Mouse (Mus musculus) layer of hippocampus, adult 9-11 months (tissue): ENCODE measurements around the gene Cd300lg.

ENCODE experiments used
- DNase-seq: peaks from one replicate; pipeline ENCODE4 v3.0.0; 2022

Gene Cd300lg

DNA sequence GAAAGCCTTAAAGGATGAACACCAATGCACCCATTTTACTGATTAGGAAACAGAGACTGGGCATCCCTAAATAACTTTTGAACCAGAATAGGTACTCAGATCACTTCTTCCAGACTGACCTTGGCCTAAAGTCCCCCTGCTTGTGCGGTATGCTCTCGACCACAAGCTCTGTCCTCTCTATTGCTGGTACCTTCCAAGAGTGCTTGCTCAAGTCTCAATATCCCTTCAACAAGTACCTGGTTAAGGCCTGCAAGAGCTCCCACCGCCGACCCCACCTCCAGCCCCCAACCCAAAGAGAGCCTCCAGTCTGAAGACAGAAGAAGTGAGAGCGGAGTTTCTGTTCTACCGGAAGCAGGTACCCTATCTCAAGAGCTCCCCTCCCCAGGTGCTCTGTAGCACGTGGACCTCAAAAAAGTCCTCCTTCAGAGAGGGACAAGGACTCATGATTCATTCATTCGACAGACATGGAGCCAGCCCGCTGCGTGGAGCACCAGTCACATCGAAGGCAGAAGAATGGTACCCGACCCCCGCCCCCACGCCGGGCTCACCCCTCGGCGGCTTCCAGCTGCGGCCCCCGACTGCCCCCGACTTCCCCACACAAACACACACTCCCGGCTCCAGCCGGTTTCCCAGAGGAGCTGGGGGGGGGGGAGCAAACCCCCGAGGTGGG, 15.2 kb upstream of the Cd300lg start:
- no peak for DNase-seq

DNA sequence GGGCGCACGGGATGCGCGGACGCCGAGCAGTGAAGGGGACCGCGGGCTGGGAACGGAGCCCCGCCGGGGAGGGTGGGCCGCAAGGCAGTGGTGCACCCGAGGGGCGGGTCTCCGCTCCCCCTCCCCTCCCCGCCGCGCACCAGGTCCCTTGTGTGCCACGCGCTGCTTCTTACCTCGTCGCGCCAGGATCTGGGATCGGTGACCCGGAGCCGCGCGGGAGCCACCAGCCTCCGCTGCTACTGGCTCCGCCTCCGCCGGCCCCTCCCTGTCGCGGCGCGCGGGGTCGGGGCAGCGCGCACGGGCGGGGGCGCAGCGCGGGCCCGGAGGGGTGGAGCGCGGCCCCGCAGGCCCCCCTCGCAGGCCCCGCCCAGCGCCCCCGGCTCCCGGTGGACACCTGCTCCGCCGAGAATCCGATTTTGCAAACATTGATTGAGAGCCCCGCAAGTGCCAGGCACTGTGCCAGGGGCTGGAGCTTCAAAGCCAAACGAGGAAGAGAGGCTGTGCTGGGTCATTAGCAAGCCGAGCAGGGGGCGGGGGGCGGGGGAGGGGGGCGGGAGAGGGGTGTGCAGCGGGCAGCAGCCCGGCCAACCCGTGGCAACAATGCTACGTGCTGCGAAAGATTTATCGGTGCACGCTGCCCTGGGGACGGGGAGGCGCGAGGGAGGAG, 14.5 kb upstream of the Cd300lg start:
- DNase-seq, result peak; percentile 56

DNA sequence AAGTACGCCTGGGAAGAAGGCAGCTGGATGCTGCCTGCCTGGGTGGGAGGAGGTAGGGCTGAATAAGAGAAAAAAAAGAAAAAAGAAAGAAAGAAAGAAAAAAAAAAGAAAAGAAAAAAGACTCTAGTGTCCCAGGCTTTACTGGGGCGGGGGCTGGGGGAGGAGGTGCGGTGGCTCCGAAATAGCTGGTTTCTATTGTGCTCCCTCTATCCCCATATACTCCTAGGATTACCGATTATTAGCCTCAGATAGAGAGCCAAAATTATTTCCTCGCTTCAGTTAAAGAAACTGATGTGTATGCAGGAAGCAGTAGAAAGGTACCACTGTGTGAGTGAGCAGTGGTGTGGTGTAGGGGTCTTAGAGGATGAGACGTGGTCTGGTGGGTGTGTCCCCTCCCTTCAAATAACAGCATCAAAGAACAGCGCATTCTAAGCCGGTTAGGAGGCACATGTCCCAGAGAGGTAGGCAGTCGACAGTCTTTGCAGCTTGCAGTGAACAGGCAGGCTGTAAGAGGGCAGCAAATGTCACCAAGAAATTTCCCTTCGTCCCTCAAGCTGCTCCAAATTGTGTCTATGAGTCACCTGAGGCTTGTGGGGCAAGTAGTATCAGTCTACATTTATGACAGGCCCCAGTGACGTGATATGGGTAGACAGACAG, 13.8 kb upstream of the Cd300lg start:
- no peak for DNase-seq

DNA sequence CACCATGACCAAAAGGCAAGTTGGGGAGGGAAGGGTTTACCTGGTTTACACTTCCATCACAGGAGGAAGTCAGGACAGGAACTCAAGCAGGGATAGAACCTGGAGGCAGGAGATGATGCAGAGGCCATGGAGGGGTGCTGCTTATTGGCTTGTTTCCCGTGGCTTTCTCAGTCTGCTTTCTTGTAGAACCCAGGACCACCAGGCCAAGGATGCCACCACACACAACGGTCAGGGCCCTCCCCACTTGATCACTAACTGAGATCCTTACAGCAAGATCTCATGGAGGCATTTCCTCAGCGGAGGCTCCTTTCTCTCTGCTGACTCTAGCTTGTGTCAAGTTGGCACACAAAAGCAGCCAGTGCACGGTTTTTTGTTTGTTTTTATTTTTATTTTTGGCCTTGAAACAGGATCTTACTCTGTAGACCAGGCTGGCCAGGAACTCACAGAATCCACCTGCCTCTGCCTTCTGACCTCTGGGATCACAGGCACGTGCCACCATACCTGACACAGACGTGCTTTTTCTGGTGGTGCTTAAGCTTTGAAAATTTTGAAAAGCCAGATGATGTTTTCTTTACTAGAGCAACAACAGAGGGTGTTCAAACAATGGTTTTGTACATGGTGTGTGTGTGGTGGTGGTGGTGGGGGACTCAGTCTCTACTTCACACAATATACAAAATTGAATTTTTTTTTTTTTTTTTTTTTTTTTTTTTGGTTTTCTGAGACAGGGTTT, 13.1 kb upstream of the Cd300lg start, which contains the start of gene Mpp3:
Gene Mpp3 (minus strand): TSS at position 375 of the 730 bp plus-strand sequence.
- DNase-seq, result no peak

DNA sequence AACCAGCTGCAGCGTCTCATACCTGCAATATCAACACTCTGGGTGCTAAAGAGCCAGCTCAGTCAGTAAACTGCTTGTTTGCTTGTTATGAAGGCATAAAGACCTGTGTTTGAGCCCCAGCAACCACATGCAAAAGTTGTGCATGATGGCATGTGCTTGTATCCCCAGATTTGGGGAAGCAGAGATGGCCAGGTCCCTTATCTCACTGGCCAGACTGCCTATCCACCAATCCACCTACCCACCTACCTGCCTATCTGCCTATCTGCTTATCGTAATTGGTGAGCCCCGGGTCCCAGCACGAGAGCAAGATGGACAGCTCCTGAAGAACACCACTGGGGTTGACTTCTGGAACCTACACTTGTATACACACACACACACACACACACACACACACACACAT, 12.0 kb upstream of the Cd300lg start:
- DNase-seq, result no peak

DNA sequence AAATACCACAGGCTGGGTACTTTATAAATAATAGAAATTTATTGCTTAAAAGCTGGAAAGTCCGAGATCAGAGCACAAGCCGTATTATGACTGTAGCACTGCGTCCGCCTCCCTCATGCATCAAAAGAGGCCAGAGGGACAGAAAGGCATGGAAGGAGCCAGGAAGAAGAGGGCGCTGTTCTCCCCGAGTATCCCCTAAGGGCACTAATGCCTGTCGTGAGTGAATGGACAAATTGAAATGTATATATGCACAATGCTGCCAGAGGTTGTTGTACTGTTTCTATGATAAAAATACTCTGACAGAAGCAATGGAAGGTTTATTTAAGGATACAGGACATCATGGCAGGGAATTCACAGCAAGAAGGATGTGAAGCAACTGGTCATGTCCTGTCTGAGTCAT, 11.3 kb upstream of the Cd300lg start:
- DNase-seq, result no peak

DNA sequence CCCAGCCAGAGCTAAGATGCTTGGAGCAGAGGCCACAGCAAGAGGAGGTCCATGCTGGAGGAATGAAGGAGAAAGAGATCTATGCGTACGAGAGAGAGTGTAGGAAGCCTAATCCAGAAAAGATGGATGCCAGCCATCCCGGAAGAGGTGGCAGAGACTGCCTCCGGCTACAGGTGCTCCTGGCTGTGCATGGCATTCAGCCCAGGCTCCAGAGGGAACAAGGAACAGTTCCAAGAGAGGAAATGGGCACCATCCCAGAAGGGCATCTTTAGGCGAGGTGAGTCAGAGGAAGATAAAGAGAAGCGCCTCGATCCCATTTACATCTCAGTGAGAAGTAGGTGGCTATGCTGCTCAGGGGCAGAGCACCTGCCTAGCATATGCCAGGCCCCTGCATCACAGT, 10.2 kb upstream of the Cd300lg start:
- no peak for DNase-seq

DNA sequence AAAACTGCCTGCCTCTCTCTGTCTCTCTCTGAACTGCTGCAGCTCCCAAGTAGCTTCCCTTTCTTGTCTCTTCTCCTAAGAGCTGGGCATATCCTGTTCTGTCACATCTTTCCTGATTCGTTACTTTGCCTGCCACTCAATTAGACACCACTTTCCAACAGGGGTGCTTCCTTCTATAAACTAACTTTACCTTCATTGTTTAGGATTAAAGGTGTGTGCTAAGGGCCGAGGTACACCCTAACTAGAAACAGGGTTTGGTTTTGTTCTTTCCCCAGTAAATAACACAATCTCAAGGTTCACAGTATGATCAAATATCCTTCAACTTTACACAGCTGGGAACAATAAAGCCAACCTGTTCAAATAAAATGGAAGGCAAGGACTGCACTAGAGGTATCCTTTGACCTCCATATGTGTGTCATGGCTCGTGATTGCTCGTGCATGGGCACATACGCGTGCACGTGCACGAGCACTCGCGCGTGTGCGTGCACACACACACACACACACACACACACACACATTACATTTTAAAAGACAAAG, 8.2 kb upstream of the Cd300lg start:
- no peak for DNase-seq

DNA sequence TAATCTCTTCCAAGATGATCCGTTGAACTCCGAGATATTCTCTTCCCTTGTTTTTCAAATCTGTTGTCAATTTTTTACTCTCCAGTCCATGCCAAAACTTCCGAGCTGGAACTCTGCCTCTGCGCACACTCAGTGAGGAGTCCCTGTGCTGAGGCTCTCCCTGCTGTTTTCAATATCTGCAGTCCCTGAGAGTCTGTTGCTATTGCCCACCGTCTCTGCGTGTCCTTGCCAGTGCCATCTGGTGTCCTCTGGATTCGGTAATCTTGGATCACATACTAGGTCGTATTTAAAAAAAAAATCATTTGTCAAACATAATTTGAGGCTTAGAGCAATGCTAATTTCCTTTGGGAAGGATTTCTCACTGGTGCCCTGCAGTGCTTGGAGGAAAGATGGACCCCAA, 6.4 kb upstream of the Cd300lg start:
- DNase-seq, result peak; percentile 70

DNA sequence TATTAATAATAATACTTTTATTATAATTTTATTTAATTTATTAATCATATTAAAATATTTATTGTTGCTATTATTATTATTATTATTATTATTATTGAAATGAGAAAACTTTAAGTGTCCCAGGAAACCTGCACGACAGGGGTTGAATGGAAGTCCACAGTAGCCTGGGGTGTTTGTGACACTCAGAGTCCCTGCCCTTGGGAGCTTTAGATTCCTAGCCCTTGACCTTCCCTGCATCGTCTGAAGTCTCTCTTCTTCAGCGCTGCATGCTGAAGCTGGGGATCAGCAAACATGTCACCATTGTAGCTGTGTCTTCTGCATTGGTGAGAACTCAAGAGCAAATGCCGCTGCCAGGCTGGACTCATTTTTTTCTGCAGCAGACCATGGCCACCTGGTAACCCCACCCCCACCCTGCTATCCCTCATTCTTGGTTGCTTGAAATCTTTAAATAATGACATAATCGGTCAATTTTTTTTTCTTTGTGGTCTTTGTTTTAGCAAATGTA, 5.8 kb upstream of the Cd300lg start:
- DNase-seq, result no peak

DNA sequence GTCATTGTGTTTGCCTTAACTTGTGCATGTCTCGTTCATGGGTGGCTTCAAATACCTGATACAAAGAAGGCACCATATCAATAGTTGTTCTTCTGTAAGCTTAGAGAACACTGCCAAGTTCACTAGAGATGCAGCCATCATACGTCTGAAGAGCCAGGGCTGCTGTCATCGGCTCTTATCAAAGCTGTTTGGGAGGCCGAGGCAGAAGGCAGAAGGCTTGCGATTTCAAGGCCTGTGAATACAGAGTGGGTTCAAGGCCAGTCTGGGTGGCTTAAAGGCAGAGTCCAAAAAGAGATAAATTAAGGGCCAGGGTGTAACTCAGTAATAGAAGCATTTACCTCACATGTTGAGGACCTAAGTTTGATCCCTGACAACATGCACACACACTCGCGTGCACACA, 5.0 kb upstream of the Cd300lg start:
- no peak for DNase-seq

DNA sequence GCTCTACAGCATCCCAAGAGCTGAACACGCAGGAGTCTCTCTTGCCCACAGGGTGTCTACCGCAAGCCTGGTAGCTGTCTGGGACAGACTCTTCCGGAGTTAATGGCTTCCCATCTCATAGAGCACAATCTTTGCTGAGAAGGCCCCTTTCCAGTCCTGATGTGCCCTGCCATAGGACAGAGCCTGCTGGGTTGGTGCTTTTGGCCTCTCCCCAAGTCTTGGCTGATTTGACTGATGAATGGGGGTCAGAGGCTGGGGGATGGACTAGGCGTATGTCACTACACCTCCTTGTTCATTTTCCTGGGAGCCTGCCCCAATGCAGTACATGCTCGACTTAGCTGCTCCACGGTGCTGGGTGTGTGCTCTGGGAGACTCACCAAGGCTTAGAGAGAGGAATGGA, 3.5 kb upstream of the Cd300lg start:
- DNase-seq, result no peak

DNA sequence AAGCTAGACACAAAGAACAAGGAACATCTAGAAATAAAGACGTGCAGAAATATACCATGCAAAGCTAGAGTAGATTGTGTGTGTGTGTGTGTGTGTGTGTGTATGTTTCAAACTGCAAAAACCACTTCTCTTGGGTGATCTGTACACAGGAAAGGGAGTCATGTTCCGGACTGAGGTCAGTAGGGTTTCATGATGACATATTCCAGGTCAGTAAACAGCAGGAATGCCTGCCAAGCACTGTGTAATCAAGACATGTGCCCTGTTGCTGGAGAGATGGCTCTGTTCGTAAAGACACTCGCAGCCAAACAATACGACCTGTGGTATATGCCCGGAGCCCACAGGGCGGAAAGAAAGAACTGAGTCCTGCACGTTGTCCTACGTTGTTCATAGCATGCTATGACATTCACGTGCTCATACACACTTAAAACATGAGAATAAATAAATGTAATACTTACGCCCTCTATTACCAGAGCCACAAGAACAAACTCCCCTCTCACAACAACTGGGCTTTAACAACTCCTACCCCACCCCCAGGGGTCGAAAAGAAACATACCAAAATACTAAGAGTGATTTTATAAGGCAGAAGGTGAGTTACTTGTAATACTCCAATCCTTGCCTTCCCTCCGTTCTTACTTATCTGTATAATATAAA, 1.7 kb upstream of the Cd300lg start:
- no peak for DNase-seq

DNA sequence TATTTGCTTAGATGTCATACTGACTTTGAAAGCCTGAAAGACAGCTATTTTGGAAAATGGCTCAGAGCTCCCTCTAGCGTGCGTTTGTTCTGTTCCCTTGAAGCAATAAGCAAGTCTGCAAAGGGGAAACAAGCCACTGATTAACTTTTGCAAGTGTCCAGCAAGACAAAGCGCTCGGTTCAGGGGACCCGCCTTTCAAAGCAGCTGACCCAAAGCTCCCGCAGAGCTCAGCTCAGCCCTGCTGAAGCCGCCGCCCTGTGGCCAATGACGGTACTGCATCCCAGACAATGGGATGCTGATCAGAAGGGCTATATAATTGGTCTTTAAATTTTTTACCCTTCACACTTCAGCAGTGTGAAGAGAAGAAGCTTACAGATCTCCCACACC, 1.2 kb upstream of the Cd300lg start:
- peak; percentile 78 for DNase-seq

DNA sequence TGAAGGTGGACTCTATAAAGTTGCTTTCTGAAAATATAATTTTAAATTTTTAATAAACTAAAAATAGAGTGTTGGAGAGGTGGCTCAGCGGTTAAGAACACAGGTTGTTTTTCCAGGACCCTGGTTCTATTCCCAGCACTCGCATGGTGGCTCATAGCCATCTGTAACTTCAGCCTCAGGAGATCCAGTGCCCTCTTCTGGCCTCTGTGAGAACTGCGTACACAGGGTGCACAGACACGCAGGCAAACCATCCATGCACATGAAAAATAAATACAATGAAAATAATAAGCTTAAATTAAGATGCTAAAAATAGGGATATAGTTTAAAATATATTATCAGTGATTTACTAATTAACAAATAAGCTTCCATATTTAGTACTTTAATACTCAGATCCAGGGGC, 663 bp upstream of the Cd300lg start:
- DNase-seq, result no peak

DNA sequence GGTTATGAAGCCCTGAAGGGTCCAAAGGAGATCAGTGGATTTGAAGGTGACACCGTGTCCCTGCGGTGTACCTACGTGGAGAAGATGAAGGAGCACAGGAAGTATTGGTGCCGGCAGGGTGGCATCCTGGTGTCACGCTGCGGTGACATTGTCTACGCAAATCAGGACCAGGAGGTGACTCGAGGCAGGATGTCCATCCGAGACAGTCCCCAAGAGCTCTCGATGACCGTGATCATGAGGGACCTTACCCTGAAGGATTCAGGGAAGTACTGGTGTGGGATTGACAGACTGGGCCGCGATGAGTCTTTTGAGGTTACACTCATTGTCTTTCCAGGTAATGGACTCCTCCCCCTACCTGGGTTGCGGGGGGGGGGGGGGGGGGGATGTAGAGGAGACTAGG, 1.7 kb downstream of the Cd300lg start:
- DNase-seq, result no peak

DNA sequence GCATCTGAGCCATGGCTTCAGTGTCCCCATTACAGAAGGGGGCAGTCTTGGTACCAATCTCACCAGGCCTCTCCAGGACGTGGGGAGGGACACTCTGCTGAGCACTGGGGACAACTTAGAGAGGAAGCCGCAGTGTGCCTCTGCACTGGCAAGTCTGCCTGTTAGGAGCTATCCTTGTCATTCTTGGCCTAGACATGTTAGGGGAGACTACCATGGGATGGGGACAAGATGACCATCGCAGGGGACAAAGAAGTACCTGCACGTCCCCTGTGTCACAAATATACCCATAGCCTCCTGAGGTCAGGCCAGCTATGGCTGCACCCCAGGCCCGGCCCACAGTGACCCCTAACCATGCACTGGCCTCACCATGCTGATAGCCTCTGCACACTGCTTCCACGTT, 2.1 kb downstream of the Cd300lg start:
- no peak for DNase-seq

DNA sequence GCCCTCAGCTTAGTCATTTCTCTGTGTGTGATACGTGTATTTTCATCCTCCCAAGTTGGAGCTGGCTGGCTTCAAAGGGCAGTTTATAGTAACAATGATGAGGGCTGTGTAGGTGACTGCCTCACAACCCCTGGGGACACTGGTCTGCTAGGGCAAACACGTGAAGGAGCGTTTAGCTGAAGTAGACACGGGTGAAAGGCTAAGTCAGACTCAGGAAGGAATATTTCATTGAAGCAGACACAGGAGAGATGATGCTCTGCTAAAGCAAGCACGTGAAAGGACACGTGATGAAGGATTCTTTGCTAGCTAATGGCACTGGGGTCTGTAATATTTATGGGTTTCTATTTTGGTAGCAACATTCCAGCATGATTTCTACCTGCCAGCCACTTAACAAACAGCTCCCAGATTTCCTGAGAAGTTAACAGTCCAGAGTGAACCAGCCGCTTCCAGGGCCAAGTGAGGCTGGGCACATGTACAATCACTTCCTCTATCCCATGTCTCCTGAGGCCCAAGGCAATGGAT, 3.4 kb downstream of the Cd300lg start:
- no peak for DNase-seq

DNA sequence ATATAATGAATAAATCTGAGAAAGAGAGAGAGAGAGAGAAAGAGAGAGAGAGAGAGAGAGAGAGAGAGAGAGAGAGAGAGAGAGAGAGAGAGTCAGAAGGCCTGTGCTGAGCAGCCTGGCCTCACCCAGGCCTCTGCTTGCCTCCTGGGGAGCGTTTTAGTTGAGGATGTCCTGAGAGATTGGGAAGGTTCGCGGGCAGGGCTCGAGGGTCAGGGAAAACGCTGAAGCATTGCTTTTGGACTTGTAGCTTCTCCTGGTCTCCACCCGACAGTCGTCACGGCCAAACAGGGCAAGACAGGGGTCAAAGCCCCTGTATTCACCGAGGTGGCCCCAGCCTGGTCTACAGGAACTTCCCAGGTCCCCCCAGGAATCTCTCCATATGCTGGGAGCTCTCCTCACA, 5.3 kb downstream of the Cd300lg start:
- no peak for DNase-seq

DNA sequence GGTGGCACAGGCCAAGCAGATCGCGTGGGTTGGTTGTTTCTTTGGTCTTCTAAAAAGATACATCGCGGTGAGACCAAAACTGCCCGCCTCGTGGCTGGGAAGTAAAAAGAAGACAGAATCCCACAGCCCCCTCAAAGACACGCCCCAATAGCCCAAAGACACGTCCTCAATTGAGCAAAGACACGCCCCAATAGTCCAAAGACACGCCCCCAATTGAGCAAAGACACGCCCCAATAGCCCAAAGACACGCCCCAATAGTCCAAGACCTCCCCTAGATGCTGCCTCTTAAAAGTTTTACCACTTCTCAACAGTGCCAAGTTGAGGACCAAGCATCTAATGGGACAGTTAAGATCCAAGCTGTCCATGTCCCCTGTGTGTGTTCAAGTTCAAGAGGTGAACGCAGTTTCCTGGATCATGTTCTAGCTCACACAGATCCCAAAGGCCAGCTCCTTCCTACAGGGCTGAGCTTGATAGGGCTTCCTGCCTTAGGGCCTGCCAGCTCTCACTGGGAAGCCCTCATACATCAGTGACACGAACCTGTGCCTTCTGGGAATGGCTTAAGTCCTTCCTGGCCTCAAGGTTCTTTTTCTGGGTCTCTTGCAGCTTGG, 8.7 kb downstream of the Cd300lg start:
- DNase-seq, result no peak

DNA sequence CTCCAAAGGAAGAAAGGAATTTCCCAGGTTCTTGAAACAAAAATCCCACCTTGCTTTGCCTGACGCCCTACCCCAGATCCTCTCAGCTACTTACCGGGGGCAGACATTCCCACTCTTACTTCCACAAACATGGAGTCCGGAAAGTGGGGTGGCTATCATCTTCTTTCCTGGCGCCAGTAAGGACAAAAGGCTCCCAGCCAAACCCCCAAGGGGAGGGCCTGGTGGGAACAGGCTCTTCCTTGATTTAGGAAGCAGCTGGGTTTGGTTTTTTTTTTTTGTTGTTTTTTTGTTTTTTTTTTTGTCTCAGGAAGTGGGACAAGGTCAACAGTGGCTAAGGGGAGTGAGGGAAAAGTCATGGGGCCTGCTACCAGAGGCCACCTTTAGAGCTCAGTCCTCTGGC, 10.2 kb downstream of the Cd300lg start:
- DNase-seq, result no peak

DNA sequence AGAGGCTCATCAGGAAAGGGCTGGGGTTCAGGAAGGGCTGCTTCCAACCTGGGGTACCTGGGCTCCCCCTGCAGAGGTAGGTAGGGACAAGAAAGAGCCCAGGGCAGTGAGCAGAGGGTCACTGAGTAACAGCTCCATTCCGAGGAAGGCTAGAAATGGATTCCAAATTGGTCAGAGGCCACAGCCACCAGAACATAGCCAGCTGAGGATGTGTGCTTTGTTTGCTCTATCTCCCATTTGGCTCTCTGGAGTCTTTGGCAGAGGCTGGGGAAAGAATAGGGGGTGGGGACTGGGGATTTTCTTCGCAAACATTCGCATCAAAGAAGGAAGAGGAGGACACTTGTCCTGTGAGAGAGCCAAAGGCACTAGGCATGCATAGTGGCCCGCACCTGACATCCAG, 10.6 kb downstream of the Cd300lg start:
- no peak for DNase-seq
